Mouse (Mus musculus) midbrain, embryonic 10.5 days (tissue): ENCODE measurements around the gene Tmem253. TPM values are rescaled to one million over a fixed set of nuclear protein-coding genes. Genes with fewer than 3 reads are reported as not detected.

Source experiments
- DNase-seq: peaks from one replicate; pipeline ENCODE4 v3.0.0-alpha.2; 2017; ENCODE audit warnings: low spot score
- H3K27ac ChIP-seq: fragments of 300-500 bp; sonication (generic); replicated peaks from 2 replicates; pipeline ENCODE4 v1.5.1; 2016; ENCODE audit warnings: mild to moderate bottlenecking
- H3K27me3 ChIP-seq: fragments of 300-500 bp; sonication (generic); 2 replicates; pipeline ENCODE4 v1.6.1; 2016; ENCODE audit warnings: low read depth, mild to moderate bottlenecking; ENCODE audit not compliant: poor library complexity, severe bottlenecking
- H3K36me3 ChIP-seq: fragments of 300-500 bp; sonication (generic); 2 replicates; pipeline ENCODE4 v1.6.1; 2016; ENCODE audit warnings: mild to moderate bottlenecking, moderate library complexity
- H3K4me1 ChIP-seq: fragments of 300-500 bp; sonication (generic); 2 replicates; pipeline ENCODE4 v1.6.1; 2016
- H3K4me3 ChIP-seq: fragments of 300-500 bp; sonication (generic); 2 replicates; pipeline ENCODE4 v1.5.1; 2016; ENCODE audit warnings: mild to moderate bottlenecking, moderate library complexity
- H3K9me3 ChIP-seq: fragments of 300-500 bp; sonication (generic); replicated peaks from 2 replicates; pipeline ENCODE4 v1.6.1; 2016; ENCODE audit warnings: mild to moderate bottlenecking
- WGBS: fragments of 180-500 bp; shearing (Covaris S2); methylation state at CpG from one replicate; pipeline ENCODE4 v1.1.7; 2016; 5-methylcytosine and 5-hydroxymethylcytosine counted together
- polyA plus RNA-seq: library from polyadenylated mRNA; unstranded; fragments of >200 nt; fragmentation: Nextera tagmentation; extraction: Ambion mirVana; gene quantifications from 2 replicates; pipeline ENCODE4 v1.2.1, GENCODE M21; 2016

Tmem253 gene
- polyA plus RNA-seq, 1 experiment from 2014 or later, result 1.2 TPM

- Histone ChIP-seq H3K36me3 (peaks cover 45% of the 10 kb centered on the region), H3K27me3 (no peaks in the 10 kb centered on the region), H3K9me3 (no peaks in the 10 kb centered on the region), H3K27ac (peak overlapping the region; percentile 100), H3K4me3 (peak overlapping the region; percentile 85), H3K4me1 (peaks cover 85% of the 10 kb centered on the region)
- WGBS, result 24% methylated on average over 6 of the region's 6 CpGs
- no peak for DNase-seq
Observed at GRCm38 (mm10) chr14:52009841-52010240, 5.6 kb upstream of the Tmem253 start.

GRCm38 (mm10) chr14:52010446-52011111 lies 4.9 kb upstream of the Tmem253 start:
- Histone ChIP-seq H3K9me3 (no peaks in the 10 kb centered on the region), H3K4me3 (peak overlapping the region; percentile 85), H3K36me3 (peaks cover 37% of the 10 kb centered on the region), H3K27me3 (no peaks in the 10 kb centered on the region), H3K4me1 (peaks cover 85% of the 10 kb centered on the region), H3K27ac (peak overlapping the region; percentile 100)
- WGBS, result 0% methylated on average over 9 of the region's 9 CpGs
- peak; percentile 92 for DNase-seq

GRCm38 (mm10) chr14:52011683-52012082 lies 3.8 kb upstream of the Tmem253 start:
- WGBS, result 23% methylated on average over 1 of the region's 1 CpGs
- no peaks in the 10 kb centered on the region for H3K27me3 ChIP-seq
- H3K4me1 ChIP-seq, result peaks cover 85% of the 10 kb centered on the region
- H3K36me3 ChIP-seq, result peaks cover 26% of the 10 kb centered on the region
- H3K9me3 ChIP-seq, result no peaks in the 10 kb centered on the region
- H3K27ac ChIP-seq, result peak overlapping the region; percentile 100
- no peak for DNase-seq
- peak overlapping the region; percentile 85 for H3K4me3 ChIP-seq

- Histone ChIP-seq H3K36me3 (peaks cover 22% of the 10 kb centered on the region), H3K4me1 (peaks cover 85% of the 10 kb centered on the region), H3K4me3 (peak overlapping the region; percentile 85), H3K27ac (peak overlapping the region; percentile 100), H3K27me3 (no peaks in the 10 kb centered on the region), H3K9me3 (no peaks in the 10 kb centered on the region)
- 81% methylated on average over 4 of the region's 4 CpGs for WGBS
- no peak for DNase-seq
Observed at GRCm38 (mm10) chr14:52012085-52012484, 3.4 kb upstream of the Tmem253 start.

GRCm38 (mm10) chr14:52012553-52012952 lies 2.9 kb upstream of the Tmem253 start:
- H3K4me1 ChIP-seq, result peaks cover 85% of the 10 kb centered on the region
- H3K27me3 ChIP-seq, result no peaks in the 10 kb centered on the region
- DNase-seq, result peak; percentile 13
- H3K9me3 ChIP-seq, result no peaks in the 10 kb centered on the region
- WGBS, result 62% methylated on average over 5 of the region's 5 CpGs
- peaks cover 18% of the 10 kb centered on the region for H3K36me3 ChIP-seq
- H3K27ac ChIP-seq, result peak overlapping the region; percentile 100
- H3K4me3 ChIP-seq, result peak overlapping the region; percentile 85

- Histone ChIP-seq H3K36me3 (peaks cover 16% of the 10 kb centered on the region), H3K4me3 (peak overlapping the region; percentile 85), H3K27ac (peak overlapping the region; percentile 100), H3K4me1 (peaks cover 88% of the 10 kb centered on the region), H3K9me3 (no peaks in the 10 kb centered on the region), H3K27me3 (no peaks in the 10 kb centered on the region)
- 30% methylated on average over 8 of the region's 8 CpGs for WGBS
- no peak for DNase-seq
Observed at GRCm38 (mm10) chr14:52013021-52013610, 2.3 kb upstream of the Tmem253 start.

- Histone ChIP-seq H3K27ac (peak overlapping the region; percentile 100), H3K4me3 (peak overlapping the region; percentile 85), H3K27me3 (no peaks in the 10 kb centered on the region), H3K9me3 (no peaks in the 10 kb centered on the region), H3K4me1 (peaks cover 88% of the 10 kb centered on the region), H3K36me3 (peaks cover 13% of the 10 kb centered on the region)
- 2% methylated on average over 24 of the region's 24 CpGs for WGBS
- DNase-seq, result peak; percentile 77
Observed at GRCm38 (mm10) chr14:52013771-52014219, 1.7 kb upstream of the Tmem253 start.

- 0% methylated on average over 13 of the region's 80 CpGs for WGBS
- Histone ChIP-seq H3K27ac (peak overlapping the region; percentile 100), H3K4me1 (peaks cover 88% of the 10 kb centered on the region), H3K9me3 (no peaks in the 10 kb centered on the region), H3K27me3 (no peaks in the 10 kb centered on the region), H3K36me3 (peaks cover 8% of the 10 kb centered on the region), H3K4me3 (peak overlapping the region; percentile 85)
- no peak for DNase-seq
Observed at GRCm38 (mm10) chr14:52014271-52014760, 1.1 kb upstream of the Tmem253 start.

GRCm38 (mm10) chr14:52014761-52015311 lies 622 bp upstream of the Tmem253 start:
- under 1% methylated on average over 25 of the region's 28 CpGs for WGBS

GRCm38 (mm10) chr14:52016625-52017405 lies 1.4 kb downstream of the Tmem253 start:
- peaks cover 80% of the 10 kb centered on the region for H3K4me1 ChIP-seq
- no peak for DNase-seq
- peak overlapping the region; percentile 24 for H3K4me3 ChIP-seq
- no peaks in the 10 kb centered on the region for H3K27me3 ChIP-seq
- peak overlapping the region; percentile 100 for H3K27ac ChIP-seq
- 79% methylated on average over 13 of the region's 13 CpGs for WGBS
- H3K9me3 ChIP-seq, result no peaks in the 10 kb centered on the region
- peaks cover 4% of the 10 kb centered on the region; the same call in 1 of the 2 replicates for H3K36me3 ChIP-seq

More at GRCm38 (mm10) chr14:52014761-52015311, 622 bp upstream of the Tmem253 start:
- Histone ChIP-seq H3K27me3 (no peaks in the 10 kb centered on the region), H3K9me3 (no peaks in the 10 kb centered on the region), H3K4me3 (peak overlapping the region; percentile 85), H3K27ac (peak overlapping the region; percentile 100), H3K36me3 (peaks cover 4% of the 10 kb centered on the region; the same call in 1 of the 2 replicates), H3K4me1 (peaks cover 83% of the 10 kb centered on the region)
- DNase-seq, result peak; percentile 86

GRCm38 (mm10) chr14:52017662-52018061 lies 2.2 kb downstream of the Tmem253 start:
- Histone ChIP-seq H3K4me3 (no peak overlapping the region), H3K4me1 (peaks cover 80% of the 10 kb centered on the region), H3K36me3 (peaks cover 4% of the 10 kb centered on the region; the same call in 1 of the 2 replicates), H3K27me3 (no peaks in the 10 kb centered on the region), H3K9me3 (no peaks in the 10 kb centered on the region), H3K27ac (no peak overlapping the region)
- no peak for DNase-seq
- WGBS, result 86% methylated on average over 4 of the region's 4 CpGs
